Mouse (Mus musculus) midbrain, embryonic 12.5 days (tissue): Measurements from ENCODE around the gene Cdr2. TPM values are rescaled to one million over a fixed set of nuclear protein-coding genes. Genes with fewer than 3 reads are reported as not detected.
"Not testable (repeated sequence)": the region's sequence is repeated elsewhere in the genome, so short reads cannot be mapped to it uniquely, and the experiment has no call there.

ENCODE experiments used
- ATAC-seq: fragments of 200-750 bp; cut with Nextera tagmentation; 2 replicates; pipeline ENCODE4 v1.8.0; 2017; ENCODE audit warnings: low read depth, moderate TSS enrichment, moderate library complexity; ENCODE audit not compliant: low FRiP score
- H3K27ac ChIP-seq: fragments of 300-500 bp; sonication (generic); replicated peaks from 2 replicates; pipeline ENCODE4 v1.5.1; 2016; ENCODE audit warnings: mild to moderate bottlenecking
- H3K27me3 ChIP-seq: fragments of 300-500 bp; sonication (generic); 2 replicates; pipeline ENCODE4 v1.6.1; 2016; ENCODE audit warnings: mild to moderate bottlenecking
- H3K36me3 ChIP-seq: fragments of 300-500 bp; sonication (generic); 2 replicates; pipeline ENCODE4 v1.6.1; 2016
- H3K4me1 ChIP-seq: fragments of 300-500 bp; sonication (generic); 2 replicates; pipeline ENCODE4 v1.6.1; 2016
- H3K4me2 ChIP-seq: fragments of 300-500 bp; sonication (generic); replicated peaks from 2 replicates; pipeline ENCODE4 v1.6.1; 2016; ENCODE audit warnings: mild to moderate bottlenecking, moderate library complexity
- H3K4me3 ChIP-seq: fragments of 300-500 bp; sonication (generic); 2 replicates; pipeline ENCODE4 v1.5.1; 2016; ENCODE audit warnings: mild to moderate bottlenecking
- H3K9ac ChIP-seq: fragments of 300-500 bp; sonication (generic); replicated peaks from 2 replicates; pipeline ENCODE4 v1.6.1; 2016; ENCODE audit warnings: mild to moderate bottlenecking, moderate library complexity
- H3K9me3 ChIP-seq: fragments of 300-500 bp; sonication (generic); 2 replicates; pipeline ENCODE4 v1.6.1; 2016; ENCODE audit warnings: mild to moderate bottlenecking
- WGBS: fragments of 180-500 bp; shearing (Covaris S2); methylation state at CpG from one replicate; pipeline ENCODE4 v1.1.7; 2016; 5-methylcytosine and 5-hydroxymethylcytosine counted together
- polyA plus RNA-seq: library from polyadenylated mRNA; unstranded; fragments of >200 nt; fragmentation: Nextera tagmentation; extraction: Ambion mirVana; gene quantifications from 2 replicates; pipeline ENCODE4 v1.2.1, GENCODE M21; 2016

Cdr2 gene
- polyA plus RNA-seq, 1 experiment from 2014 or later: 17.2 TPM

DNA sequence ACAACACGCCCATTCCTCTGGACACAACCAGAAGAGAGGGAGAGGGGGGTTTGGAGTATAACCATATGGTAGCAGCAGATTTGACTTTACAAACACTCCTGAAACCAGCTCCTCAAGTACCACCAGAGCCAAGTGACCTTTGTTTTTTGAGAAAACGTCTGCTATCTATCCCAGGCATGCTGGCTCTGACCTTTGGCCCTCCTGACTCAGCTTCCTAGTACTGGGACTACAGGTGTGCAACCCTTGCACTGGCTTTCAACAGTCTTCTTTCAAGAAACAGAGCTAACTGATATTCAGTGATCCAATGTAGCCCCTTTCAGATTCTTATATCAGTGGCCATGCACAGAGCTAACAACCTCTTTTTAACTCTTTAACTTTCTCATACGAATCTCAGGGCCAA, 20.2 kb downstream of the Cdr2 start:
- Histone ChIP-seq H3K4me1 (peaks cover 4% of the 10 kb centered on the region; the same call in 1 of the 2 replicates), H3K4me2 (no peak overlapping the region), H3K4me3 (no peak overlapping the region), H3K27me3 (no peaks in the 10 kb centered on the region), H3K9ac (no peak overlapping the region), H3K36me3 (peaks cover 37% of the 10 kb centered on the region), H3K27ac (no peak overlapping the region), H3K9me3 (no peaks in the 10 kb centered on the region)
- ATAC-seq: no peak
- WGBS: 75% methylated on average over 3 of the region's 3 CpGs

DNA sequence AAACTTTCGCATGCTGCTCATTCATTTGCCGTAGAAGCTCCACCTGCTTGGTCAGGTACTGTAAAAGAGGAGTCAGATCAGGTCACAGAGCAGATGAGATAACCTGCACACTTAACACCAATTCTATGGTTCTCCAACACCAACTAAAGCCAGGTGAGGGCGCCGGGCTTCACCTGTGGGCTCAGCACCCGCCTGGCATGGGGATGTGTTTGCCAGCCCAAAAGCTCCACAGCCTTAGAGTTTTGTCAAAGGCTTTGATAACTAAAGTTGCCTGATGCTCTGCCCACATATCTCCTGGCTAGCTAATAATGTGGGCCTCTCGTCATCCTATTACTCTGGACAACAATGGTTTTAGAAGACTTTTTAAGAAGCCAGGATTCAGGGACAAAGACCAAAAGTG, 21.5 kb downstream of the Cdr2 start:
- Histone ChIP-seq H3K4me1 (peaks cover 4% of the 10 kb centered on the region; the same call in 1 of the 2 replicates), H3K36me3 (peaks cover 47% of the 10 kb centered on the region), H3K4me2 (no peak overlapping the region), H3K27ac (no peak overlapping the region), H3K27me3 (no peaks in the 10 kb centered on the region), H3K9ac (no peak overlapping the region), H3K9me3 (no peaks in the 10 kb centered on the region), H3K4me3 (no peak overlapping the region)
- no peak for ATAC-seq
- 82% methylated on average over 6 of the region's 6 CpGs for WGBS

DNA sequence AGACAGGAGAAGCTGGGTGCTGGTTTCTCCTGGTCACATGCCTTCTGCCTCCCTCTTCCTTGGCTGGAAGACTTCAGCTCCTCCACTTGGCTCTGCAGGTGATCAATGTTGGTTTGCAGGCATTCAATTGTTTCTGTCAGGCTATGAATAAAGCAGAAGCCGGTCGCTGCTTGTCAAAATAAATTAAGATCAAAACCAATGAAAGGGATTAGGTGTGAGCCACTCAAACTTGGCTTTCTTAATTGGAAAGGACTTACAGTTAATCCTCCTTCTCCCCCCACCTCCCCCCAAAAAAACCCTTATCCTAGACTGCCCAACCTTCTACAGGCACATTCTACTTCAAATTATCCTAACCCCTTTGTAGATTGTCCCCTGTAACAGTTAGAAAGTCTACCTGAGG, 22.0 kb downstream of the Cdr2 start:
- peaks cover 49% of the 10 kb centered on the region for H3K36me3 ChIP-seq

DNA sequence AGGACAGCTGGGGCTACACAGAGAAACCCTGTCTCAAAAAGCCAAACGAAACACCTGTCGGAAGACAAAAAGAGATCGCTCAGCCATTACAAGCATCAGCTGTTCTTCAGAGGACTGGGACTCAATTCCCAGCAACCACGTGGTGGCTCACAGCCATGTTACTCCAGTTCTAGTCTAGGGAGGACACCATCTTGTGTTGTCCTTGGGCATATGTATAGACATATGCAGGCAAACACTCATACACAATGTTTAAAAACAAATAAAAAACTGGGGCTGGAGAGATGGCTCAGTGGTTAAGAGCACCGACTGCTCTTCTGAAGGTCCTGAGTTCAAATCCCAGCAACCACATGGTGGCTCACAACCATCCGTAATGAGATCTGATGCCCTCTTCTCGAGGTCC, 28.5 kb downstream of the Cdr2 start:
- not testable (repeated sequence) for ATAC-seq

More for the DNA sequence above, 22.0 kb downstream of the Cdr2 start:
- H3K9me3 ChIP-seq: no peaks in the 10 kb centered on the region
- no peaks in the 10 kb centered on the region for H3K27me3 ChIP-seq
- peaks cover 4% of the 10 kb centered on the region; the same call in 1 of the 2 replicates for H3K4me1 ChIP-seq
- WGBS: 42% methylated on average over 2 of the region's 2 CpGs
- no peak for ATAC-seq
- no peak overlapping the region for H3K27ac ChIP-seq
- no peak overlapping the region for H3K4me3 ChIP-seq
- no peak overlapping the region for H3K4me2 ChIP-seq
- H3K9ac ChIP-seq: no peak overlapping the region

DNA sequence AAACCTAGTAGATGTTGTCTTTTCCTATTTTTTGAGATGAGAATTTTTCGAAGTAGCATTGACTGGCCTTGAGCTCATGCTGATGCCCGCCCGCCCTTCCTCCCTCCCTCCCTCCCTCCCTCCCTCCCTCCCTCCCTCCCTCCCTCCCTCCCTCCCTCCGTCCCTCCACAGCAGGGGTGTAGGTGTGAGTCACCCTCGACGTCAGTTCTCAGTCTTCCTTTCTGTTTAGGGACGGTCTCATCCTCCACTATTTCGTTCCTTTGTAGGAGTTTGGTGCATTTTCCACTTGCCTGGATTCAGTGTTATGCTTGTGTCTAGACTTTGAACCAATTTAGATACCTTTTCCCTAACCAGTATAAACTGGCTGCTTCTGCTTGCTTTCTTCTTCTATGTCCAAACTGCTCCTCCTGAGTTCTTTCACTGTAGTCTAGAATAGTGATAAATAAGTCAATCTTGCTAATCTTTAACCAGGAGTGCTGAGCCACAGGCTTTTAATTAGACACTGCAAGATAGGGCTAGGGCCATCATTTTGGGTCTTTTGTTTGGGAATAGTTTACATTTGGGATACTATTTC, 38.1 kb downstream of the Cdr2 start:
- no peaks in the 10 kb centered on the region for H3K9me3 ChIP-seq
- H3K27ac ChIP-seq: no peak overlapping the region
- WGBS: 74% methylated on average over 7 of the region's 8 CpGs
- no peaks in the 10 kb centered on the region for H3K4me1 ChIP-seq
- H3K9ac ChIP-seq: no peak overlapping the region
- H3K4me3 ChIP-seq: no peak overlapping the region
- no peak for ATAC-seq
- no peaks in the 10 kb centered on the region for H3K27me3 ChIP-seq
- H3K4me2 ChIP-seq: no peak overlapping the region
- H3K36me3 ChIP-seq: peaks cover 81% of the 10 kb centered on the region

More for the DNA sequence above, 28.5 kb downstream of the Cdr2 start:
- WGBS: 84% methylated on average over 7 of the region's 7 CpGs
- H3K4me3 ChIP-seq, H3K27me3 ChIP-seq, H3K9ac ChIP-seq, H3K4me1 ChIP-seq, H3K4me2 ChIP-seq, H3K27ac ChIP-seq, H3K9me3 ChIP-seq: not testable (repeated sequence)
- H3K36me3 ChIP-seq: peaks cover 49% of the 10 kb centered on the region

DNA sequence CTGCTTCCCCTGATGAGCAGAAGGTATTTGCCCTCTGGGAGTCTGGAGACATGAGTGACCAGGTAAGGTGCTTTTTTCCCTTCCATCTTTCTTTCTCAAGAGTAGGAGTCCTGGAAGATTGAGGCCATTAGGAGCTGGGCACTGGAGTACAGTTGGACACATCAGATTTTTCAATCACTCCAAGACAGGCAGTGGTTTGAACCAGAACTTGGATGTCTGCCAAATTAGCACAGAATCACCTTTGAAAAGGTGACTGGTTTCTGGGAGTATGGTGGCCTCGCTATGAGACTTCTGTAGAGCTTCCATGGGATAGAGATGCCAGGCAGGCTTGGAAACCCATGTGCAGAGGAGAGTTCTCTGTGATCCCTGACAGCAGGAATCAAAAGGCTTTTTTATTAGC, 39.6 kb downstream of the Cdr2 start:
- Histone ChIP-seq H3K4me2 (no peak overlapping the region), H3K27ac (no peak overlapping the region), H3K4me1 (no peaks in the 10 kb centered on the region), H3K36me3 (peaks cover 85% of the 10 kb centered on the region), H3K4me3 (no peak overlapping the region), H3K9ac (no peak overlapping the region), H3K27me3 (no peaks in the 10 kb centered on the region), H3K9me3 (no peaks in the 10 kb centered on the region)
- WGBS: 92% methylated on average over 1 of the region's 1 CpGs
- no peak for ATAC-seq

DNA sequence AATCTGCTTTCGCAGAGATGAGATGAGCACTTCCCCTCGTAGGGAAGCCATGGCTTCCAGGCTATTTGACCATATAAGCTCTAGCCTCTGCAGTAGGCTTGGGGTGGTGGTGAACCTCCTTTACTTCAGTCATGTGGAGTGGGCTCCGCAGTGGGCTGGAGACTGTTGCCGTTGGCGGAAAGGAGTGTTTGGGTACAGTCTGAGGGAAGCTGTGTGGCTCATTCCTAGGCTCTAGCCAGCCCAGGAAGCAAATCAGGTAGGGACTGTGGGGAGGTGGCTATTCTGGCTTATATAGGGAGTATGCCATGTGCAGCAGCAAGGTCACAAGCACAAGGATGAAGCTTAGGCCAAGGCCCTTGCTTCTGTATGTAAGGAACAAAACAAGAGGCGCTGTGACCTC, 40.9 kb downstream of the Cdr2 start:
- Histone ChIP-seq H3K4me2 (no peak overlapping the region), H3K27me3 (no peaks in the 10 kb centered on the region), H3K27ac (no peak overlapping the region), H3K36me3 (peaks cover 92% of the 10 kb centered on the region), H3K9ac (no peak overlapping the region), H3K4me1 (no peaks in the 10 kb centered on the region), H3K4me3 (no peak overlapping the region), H3K9me3 (no peaks in the 10 kb centered on the region)
- 94% methylated on average over 6 of the region's 6 CpGs for WGBS
- no peak for ATAC-seq

DNA sequence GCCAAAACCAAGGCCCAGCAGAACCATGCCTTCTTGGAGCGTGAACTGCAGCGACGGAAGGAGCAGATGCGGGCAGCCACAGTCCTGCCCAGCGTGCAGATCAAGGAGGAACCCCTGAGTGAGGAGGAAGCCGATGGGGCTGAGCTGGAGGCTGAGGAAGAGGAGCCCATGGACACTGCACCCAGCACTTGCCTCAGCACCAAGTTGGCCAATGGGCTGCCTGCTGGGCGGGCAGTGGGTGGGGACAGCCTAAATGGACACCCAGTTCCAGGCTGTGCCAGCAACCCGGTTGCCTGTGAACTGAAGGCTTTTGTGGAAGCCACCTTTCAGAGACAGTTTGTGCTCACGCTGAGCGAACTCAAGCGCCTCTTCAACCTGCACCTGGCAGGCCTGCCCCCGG, 41.8 kb downstream of the Cdr2 start:
- ATAC-seq: no peak

DNA sequence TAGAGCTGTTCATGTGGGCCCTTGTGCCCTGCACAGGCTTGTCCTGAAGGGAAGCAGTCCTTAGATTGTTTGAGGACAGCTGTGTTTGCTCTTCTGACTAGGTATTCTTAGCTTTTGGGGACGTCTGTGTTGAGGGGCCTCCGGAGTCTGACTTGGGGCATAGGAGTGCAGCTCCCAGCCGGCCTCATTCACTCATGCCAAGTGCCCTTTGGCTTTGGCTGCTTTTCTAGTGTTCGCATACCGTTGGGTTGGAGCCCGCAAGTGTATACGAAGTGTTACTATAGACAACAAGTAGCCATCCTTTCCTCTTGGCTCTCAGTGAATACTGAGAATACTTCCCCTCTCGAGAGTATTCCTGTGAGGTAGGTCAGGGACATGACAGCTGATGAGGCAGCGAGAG, 43.9 kb downstream of the Cdr2 start:
- H3K36me3 ChIP-seq: peaks cover 96% of the 10 kb centered on the region

More for the DNA sequence above, 41.8 kb downstream of the Cdr2 start:
- peaks cover 94% of the 10 kb centered on the region for H3K36me3 ChIP-seq
- WGBS: 92% methylated on average over 12 of the region's 12 CpGs
- H3K27me3 ChIP-seq: no peaks in the 10 kb centered on the region
- H3K4me1 ChIP-seq: no peaks in the 10 kb centered on the region
- no peak overlapping the region for H3K27ac ChIP-seq
- H3K9ac ChIP-seq: no peak overlapping the region
- H3K4me2 ChIP-seq: no peak overlapping the region
- H3K4me3 ChIP-seq: no peak overlapping the region
- no peaks in the 10 kb centered on the region for H3K9me3 ChIP-seq

DNA sequence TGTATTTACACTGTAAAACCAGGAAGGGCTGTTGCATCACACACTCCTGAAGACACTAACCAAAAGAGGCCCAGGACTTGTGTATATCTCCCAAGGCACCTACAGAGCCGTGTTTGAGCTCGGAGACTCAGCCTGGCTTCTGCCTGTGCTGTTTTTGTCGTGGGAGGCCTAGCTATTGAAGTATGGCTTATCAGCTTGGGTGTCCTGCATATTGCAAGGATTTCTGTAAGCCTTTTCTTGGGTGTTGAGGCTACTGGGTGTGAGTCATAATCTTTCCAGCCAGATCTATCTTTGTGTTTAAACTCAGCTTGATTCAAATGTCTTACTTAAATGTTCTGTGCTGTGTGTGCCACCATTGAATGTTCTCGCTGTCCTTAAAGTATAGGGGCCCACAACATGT, 45.6 kb downstream of the Cdr2 start:
- Histone ChIP-seq H3K4me1 (no peaks in the 10 kb centered on the region), H3K4me2 (no peak overlapping the region), H3K9ac (no peak overlapping the region), H3K36me3 (peaks cover 96% of the 10 kb centered on the region), H3K4me3 (no peak overlapping the region), H3K27ac (no peak overlapping the region), H3K27me3 (no peaks in the 10 kb centered on the region), H3K9me3 (no peaks in the 10 kb centered on the region)
- no peak for ATAC-seq
- WGBS: 92% methylated on average over 4 of the region's 4 CpGs

More for the DNA sequence above, 43.9 kb downstream of the Cdr2 start:
- Histone ChIP-seq H3K4me3 (no peak overlapping the region), H3K27ac (no peak overlapping the region), H3K9me3 (no peaks in the 10 kb centered on the region), H3K9ac (no peak overlapping the region), H3K27me3 (no peaks in the 10 kb centered on the region), H3K4me1 (no peaks in the 10 kb centered on the region), H3K4me2 (no peak overlapping the region)
- ATAC-seq: no peak
- 84% methylated on average over 9 of the region's 9 CpGs for WGBS

DNA sequence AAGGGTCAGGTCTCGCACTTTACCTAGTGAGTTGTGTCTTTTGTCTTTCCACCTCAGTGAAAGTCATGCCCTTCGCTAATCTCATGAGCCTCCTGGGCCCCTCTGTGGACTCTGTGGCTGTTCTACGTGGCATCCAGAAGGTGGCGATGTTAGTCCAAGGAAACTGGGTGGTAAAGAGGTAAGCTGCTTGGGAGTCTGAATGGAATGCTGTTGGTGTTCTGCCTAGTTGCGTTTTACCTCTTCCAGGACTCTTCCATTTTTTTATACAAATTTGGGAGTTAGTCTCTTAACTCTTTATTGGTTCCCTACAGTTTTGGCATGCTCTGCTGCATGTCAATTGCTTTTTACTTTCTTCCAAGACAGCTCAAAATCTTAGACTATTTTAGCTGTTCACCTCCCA, 47.4 kb downstream of the Cdr2 start:
- Histone ChIP-seq H3K27me3 (no peaks in the 10 kb centered on the region), H3K36me3 (peaks cover 95% of the 10 kb centered on the region), H3K4me2 (no peak overlapping the region), H3K4me3 (no peak overlapping the region), H3K9ac (no peak overlapping the region), H3K27ac (no peak overlapping the region), H3K9me3 (no peaks in the 10 kb centered on the region), H3K4me1 (no peaks in the 10 kb centered on the region)
- peak; percentile 67 for ATAC-seq
- 37% methylated on average over 5 of the region's 5 CpGs for WGBS

DNA sequence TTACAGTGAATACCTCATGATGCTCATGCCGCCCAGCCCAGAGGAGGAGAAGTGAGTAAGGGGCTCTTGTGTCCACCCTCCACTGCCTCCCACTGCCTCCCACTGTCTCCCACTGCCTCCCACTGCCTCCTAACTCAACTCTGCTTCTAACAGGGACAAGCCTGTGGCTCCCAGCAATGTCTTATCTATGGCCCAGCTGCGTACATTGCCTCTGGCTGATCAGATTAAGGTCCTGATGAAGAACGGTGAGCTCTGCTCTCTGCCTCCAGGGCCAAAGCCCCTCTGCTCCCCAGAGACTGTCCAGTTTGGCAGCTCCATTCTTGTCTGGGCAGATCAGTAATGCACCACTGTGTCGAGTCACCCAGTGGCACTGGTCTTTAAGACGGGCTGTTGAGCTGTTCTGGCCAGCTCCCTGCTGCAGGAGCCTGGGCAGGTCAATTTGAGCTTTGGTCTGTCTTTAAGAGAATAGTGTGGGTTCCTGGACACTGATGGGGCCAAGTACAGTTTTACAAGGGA, 48.4 kb downstream of the Cdr2 start:
- Histone ChIP-seq H3K9me3 (no peaks in the 10 kb centered on the region), H3K9ac (no peak overlapping the region), H3K36me3 (peaks cover 95% of the 10 kb centered on the region), H3K27ac (no peak overlapping the region), H3K4me2 (no peak overlapping the region), H3K4me3 (no peak overlapping the region), H3K4me1 (no peaks in the 10 kb centered on the region), H3K27me3 (no peaks in the 10 kb centered on the region)
- WGBS: 82% methylated on average over 5 of the region's 5 CpGs
- ATAC-seq: no peak

DNA sequence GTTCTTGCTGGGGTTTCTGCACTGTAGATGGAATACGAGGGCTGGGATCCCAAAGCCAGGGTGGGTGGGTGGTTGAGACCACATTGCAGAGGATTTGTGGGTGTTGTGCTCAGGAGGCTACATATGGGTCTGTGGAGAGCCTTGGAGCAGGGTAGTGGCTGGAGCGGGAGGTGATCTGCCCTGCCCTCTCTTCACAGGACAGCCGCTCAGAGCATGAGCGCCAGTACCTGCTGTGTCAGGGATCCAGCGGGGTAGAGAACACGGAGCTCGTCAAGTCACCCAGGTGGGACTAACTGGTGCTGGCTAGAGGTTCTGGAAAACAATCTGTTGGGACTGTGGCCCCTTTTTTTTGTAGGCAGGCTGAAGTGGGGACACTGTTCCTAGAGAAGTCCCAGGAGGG, 49.0 kb downstream of the Cdr2 start:
- Histone ChIP-seq H3K27ac (no peak overlapping the region), H3K27me3 (no peaks in the 10 kb centered on the region), H3K9me3 (no peaks in the 10 kb centered on the region), H3K4me2 (no peak overlapping the region), H3K4me3 (no peak overlapping the region), H3K4me1 (no peaks in the 10 kb centered on the region), H3K9ac (no peak overlapping the region), H3K36me3 (peaks cover 93% of the 10 kb centered on the region)
- ATAC-seq: no peak
- 94% methylated on average over 7 of the region's 7 CpGs for WGBS
